Mouse (Mus musculus): ENCODE results near the gene Ptger3. TPM values are rescaled to one million over a fixed set of nuclear protein-coding genes. Genes with fewer than 3 reads are reported as not detected.

The Ptger3 gene
- total RNA-seq, 1 experiment from 2014 or later = 0.58 TPM

GRCm38 (mm10) chr3:157686105-157686504 lies 119.4 kb downstream of the Ptger3 start:
- no peak for ATAC-seq (ENCODE audit: extremely low read depth, insufficient number of reproducible peaks, low FRiP score, poor library complexity, severe bottlenecking)

- no peak for ATAC-seq (ENCODE audit: extremely low read depth, insufficient number of reproducible peaks, low FRiP score, poor library complexity, severe bottlenecking)
Measured at GRCm38 (mm10) chr3:157688419-157689162, 121.9 kb downstream of the Ptger3 start.

Other genes starting within 250 kb of the Ptger3 start
- 105 and 125 TPM in 2 replicates for gene Zranb2, start 32.7 kb upstream of the Ptger3 start, total RNA-seq (2017)